Mouse (Mus musculus): ENCODE results near the gene Gtf2a1l.

DNA sequence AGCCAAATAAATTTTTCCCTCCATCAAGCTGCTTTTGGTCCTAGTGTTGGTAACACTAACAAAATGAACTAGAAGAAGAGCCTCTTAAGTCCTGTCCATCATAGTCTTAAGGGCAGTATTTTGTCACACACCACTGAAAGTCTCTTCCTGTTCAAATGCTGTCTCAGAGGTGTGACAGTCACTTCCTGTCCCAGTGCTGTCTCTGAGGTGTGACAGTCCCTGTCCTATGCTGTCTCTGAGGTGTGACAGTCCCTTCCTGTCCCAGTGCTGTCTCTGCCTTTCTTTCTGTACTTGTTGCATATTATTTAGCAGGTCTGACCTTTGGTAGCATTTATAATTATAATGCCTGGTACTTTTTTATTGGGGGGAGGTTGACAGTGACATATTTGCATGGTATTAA, 32.4 kb downstream of the Gtf2a1l start:
- TF ChIP-seq POLR2A (IDR thresholded peaks at IDR 0.05; ENCODE audit: insufficient read depth, low read depth, low read length) (no peak), CTCF (IDR thresholded peaks at IDR 0.05) (no peak)

Data from heart, adult 2 months (tissue).